Mouse (Mus musculus) ES-Bruce4 (cell line): ENCODE results near the gene Chrna4. TPM values are rescaled to one million over a fixed set of nuclear protein-coding genes. Genes with fewer than 3 reads are reported as not detected.

Source experiments
- H3K27ac ChIP-seq: 2 replicates; pipeline ENCODE4 v1.5.1; 2012; ENCODE audit warnings: low read length, inconsistent platforms; ENCODE audit not compliant: insufficient read depth
- H3K27me3 ChIP-seq: 2 replicates; pipeline ENCODE4 v1.6.1; 2012; ENCODE audit warnings: mild to moderate bottlenecking, low read length, inconsistent platforms; ENCODE audit not compliant: control insufficient read depth, poor library complexity, insufficient read depth, severe bottlenecking
- H3K36me3 ChIP-seq: 2 replicates; pipeline ENCODE4 v1.6.1; 2012; ENCODE audit warnings: inconsistent platforms, mild to moderate bottlenecking, low read length, moderate library complexity; ENCODE audit not compliant: control insufficient read depth, poor library complexity, insufficient read depth, severe bottlenecking
- H3K4me1 ChIP-seq: one replicate; pipeline ENCODE4 v1.8.1; 2011; ENCODE audit warnings: low read length; ENCODE audit not compliant: control insufficient read depth, insufficient read depth
- H3K4me3 ChIP-seq: 2 replicates; pipeline ENCODE4 v1.5.1; 2011; ENCODE audit warnings: low read depth, mild to moderate bottlenecking, low read length
- H3K9ac ChIP-seq: 2 replicates; pipeline ENCODE4 v1.6.1; 2012; ENCODE audit warnings: low read depth, mild to moderate bottlenecking, inconsistent platforms; ENCODE audit not compliant: poor library complexity, severe bottlenecking
- H3K9me3 ChIP-seq: replicated peaks from 2 replicates; pipeline ENCODE4 v1.6.1; 2012; ENCODE audit warnings: mild to moderate bottlenecking, low read length, inconsistent platforms; ENCODE audit not compliant: control insufficient read depth, poor library complexity, insufficient read depth, severe bottlenecking
- CTCF ChIP-seq: IDR thresholded peaks from one replicate; pipeline ENCODE4 v1.8.1; 2011; ENCODE audit warnings: low read depth, low read length
- EP300 ChIP-seq: IDR thresholded peaks from 2 replicates; pipeline ENCODE4 v1.6.1; 2011; ENCODE audit warnings: low read depth, low read length; ENCODE audit not compliant: insufficient read depth
- POLR2A ChIP-seq: IDR thresholded peaks from one replicate; pipeline ENCODE4 v1.8.1; 2011; ENCODE audit warnings: low read length; ENCODE audit not compliant: insufficient read depth
- polyA plus RNA-seq: library from polyadenylated mRNA; stranded (reverse); fragments of >200 nt; gene quantifications from 2 replicates; pipeline ENCODE4 v1.2.4, GENCODE M21; 2011; ENCODE audit warnings: low read depth; ENCODE audit not compliant: missing spikeins, insufficient read depth, insufficient read length

Gene Chrna4
- polyA plus RNA-seq, 1 experiment, result 1.0 TPM

DNA sequence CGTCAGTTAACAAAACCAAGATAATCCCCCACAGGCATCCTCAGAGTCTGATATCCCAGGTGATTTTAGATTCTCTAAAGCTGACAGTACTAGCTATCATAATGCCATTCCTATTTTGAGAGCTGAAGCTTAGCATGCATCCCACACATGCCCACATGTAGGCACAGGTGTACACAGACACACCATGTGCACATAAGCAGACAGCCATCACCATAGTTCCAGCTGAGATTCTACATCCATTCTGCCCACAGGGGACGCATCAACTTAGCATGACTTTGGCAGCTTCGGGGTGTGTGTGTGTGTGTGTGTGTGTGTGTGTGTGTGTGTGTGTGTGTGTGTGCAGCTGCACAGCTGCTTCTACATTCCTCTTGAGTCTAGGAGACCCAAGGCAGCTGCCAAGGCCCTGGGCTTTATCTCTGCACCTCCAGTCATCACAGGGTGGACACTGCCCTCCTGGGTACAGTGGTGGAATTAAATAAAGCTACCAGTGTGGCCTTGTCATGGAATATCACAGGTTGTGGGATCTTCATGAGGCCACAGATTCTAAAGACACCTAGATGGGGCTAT lies 54.9 kb downstream of the Chrna4 start:
- no peak overlapping the region for H3K27ac ChIP-seq
- no peak overlapping the region for H3K9ac ChIP-seq
- H3K36me3 ChIP-seq, result no peaks in the 10 kb centered on the region
- peaks cover 7% of the 10 kb centered on the region for H3K4me1 ChIP-seq
- H3K27me3 ChIP-seq, result no peaks in the 10 kb centered on the region
- no peak for TF ChIP-seq POLR2A
- TF ChIP-seq CTCF, result no peak
- no peak for TF ChIP-seq EP300
- H3K4me3 ChIP-seq, result no peak overlapping the region
- no peaks in the 10 kb centered on the region for H3K9me3 ChIP-seq

DNA sequence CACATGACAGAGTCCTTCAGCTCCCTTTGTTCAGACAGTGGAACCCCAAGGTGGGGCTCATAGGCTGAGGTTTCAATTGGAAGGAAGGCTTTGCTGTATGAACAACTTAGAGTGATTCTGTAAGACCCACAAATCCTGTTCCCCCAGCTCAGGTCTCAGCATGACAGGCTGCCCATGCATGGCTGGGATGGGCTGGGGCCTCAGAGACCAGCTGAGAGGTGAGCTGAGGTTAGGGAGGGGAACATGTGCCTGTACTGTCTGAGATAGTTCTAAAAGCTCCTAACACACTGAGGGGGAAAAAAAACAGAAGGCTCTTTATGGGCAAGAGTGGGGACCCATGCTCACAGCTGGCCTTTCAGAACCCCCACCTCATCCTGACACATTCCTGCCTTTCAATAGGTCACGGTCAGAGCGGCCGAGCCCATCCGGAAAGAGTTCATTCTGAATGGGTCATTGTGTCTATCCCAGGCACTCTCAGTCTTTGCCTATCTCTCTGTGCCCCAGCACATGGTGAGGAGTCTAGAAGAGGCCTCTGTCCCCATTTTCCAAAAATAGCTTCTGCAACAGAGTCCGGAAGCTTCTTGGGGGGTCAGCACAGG lies 55.8 kb downstream of the Chrna4 start:
- no peaks in the 10 kb centered on the region for H3K9me3 ChIP-seq
- no peaks in the 10 kb centered on the region for H3K27me3 ChIP-seq
- no peak overlapping the region for H3K27ac ChIP-seq
- H3K36me3 ChIP-seq, result no peaks in the 10 kb centered on the region
- H3K4me3 ChIP-seq, result no peak overlapping the region
- TF ChIP-seq CTCF (no peak), POLR2A (no peak), EP300 (no peak)
- H3K9ac ChIP-seq, result no peak overlapping the region
- peaks cover 7% of the 10 kb centered on the region for H3K4me1 ChIP-seq

GRCm38 (mm10) chr2:180987001-180987400 lies 56.3 kb downstream of the Chrna4 start:
- TF ChIP-seq POLR2A (no peak), CTCF (no peak), EP300 (no peak)
- Histone ChIP-seq H3K9me3 (no peaks in the 10 kb centered on the region), H3K27ac (no peak overlapping the region), H3K4me1 (peaks cover 7% of the 10 kb centered on the region), H3K27me3 (no peaks in the 10 kb centered on the region), H3K9ac (no peak overlapping the region), H3K4me3 (no peak overlapping the region), H3K36me3 (no peaks in the 10 kb centered on the region)

DNA sequence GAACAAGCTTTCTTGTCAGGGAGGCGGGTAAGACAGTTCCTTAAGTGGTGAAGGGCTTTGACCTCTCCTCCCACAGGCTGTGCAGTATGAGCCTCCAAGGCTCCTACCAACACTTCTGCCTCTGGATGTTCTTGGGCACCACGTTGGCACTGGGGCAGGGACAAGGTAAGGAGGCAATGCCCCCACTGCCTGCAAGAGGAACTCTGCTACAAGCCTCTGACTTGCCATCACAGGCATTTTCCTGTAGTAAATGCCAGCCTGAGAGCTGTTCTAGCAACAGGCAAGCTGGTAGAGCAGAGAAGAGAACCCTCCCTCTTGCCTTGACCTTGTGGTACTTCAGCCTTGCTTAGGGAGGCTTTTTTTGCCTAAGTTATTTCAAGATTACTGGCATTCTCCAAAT lies 56.9 kb downstream of the Chrna4 start, which contains the start of gene Col20a1:
Col20a1 (plus strand) TSS at position 87 of the 400 bp plus-strand sequence.
- no peak within 1 kb of the TSS for H3K4me3 ChIP-seq
- peaks cover 7% of the 10 kb centered on the region for H3K4me1 ChIP-seq
- H3K36me3 ChIP-seq, result no peaks in the 10 kb centered on the region
- no peaks in the 10 kb centered on the region for H3K9me3 ChIP-seq
- H3K9ac ChIP-seq, result no peak within 1 kb of the TSS
- no peaks in the 10 kb centered on the region for H3K27me3 ChIP-seq
- no peak within 1 kb of the TSS for H3K27ac ChIP-seq
- TF ChIP-seq EP300 (no peak), POLR2A (no peak), CTCF (no peak)

- Histone ChIP-seq H3K9ac (no peak overlapping the region), H3K27me3 (no peaks in the 10 kb centered on the region), H3K27ac (no peak overlapping the region), H3K4me3 (no peak overlapping the region), H3K9me3 (no peaks in the 10 kb centered on the region), H3K4me1 (peaks cover 7% of the 10 kb centered on the region), H3K36me3 (no peaks in the 10 kb centered on the region)
- TF ChIP-seq POLR2A (no peak), EP300 (no peak), CTCF (no peak)
These were observed 57.7 kb downstream of the Chrna4 start for GRCm38 (mm10) chr2:180985635-180986034.

GRCm38 (mm10) chr2:180981133-180981532 lies 62.2 kb downstream of the Chrna4 start:
- no peak overlapping the region for H3K27ac ChIP-seq
- no peaks in the 10 kb centered on the region for H3K9me3 ChIP-seq
- H3K9ac ChIP-seq, result no peak overlapping the region
- H3K36me3 ChIP-seq, result peaks cover 14% of the 10 kb centered on the region; the same call in 1 of the 2 replicates
- no peaks in the 10 kb centered on the region for H3K27me3 ChIP-seq
- H3K4me1 ChIP-seq, result peaks cover 4% of the 10 kb centered on the region
- TF ChIP-seq EP300, result no peak
- no peak for TF ChIP-seq POLR2A
- no peak for TF ChIP-seq CTCF
- H3K4me3 ChIP-seq, result no peak overlapping the region

Other genes with a start within 250 kb of the Chrna4 start
- 103 and 112 TPM in 2 replicates for gene Ythdf1, start 122.6 kb downstream of the Chrna4 start, polyA plus RNA-seq
- 0.56 and 0.85 TPM in 2 replicates for gene Birc7, start 114.5 kb downstream of the Chrna4 start, polyA plus RNA-seq
- gene Nkain4, start 88.8 kb downstream of the Chrna4 start, polyA plus RNA-seq, result 7.0 and 9.1 TPM in 2 replicates
- 36.4 and 37.2 TPM in 2 replicates for gene Arfgap1, start 76.3 kb downstream of the Chrna4 start, polyA plus RNA-seq
- 0.79 and 1.3 TPM in 2 replicates for gene Col20a1, start 57.0 kb downstream of the Chrna4 start, polyA plus RNA-seq
- 0.76 and 1.0 TPM in 2 replicates for gene Kcnq2, start 91.8 kb upstream of the Chrna4 start, polyA plus RNA-seq
- gene Eef1a2, start 113.5 kb upstream of the Chrna4 start, polyA plus RNA-seq, result 0.43 TPM in 1 of 2 replicates, not detected in the other
- 56.0 and 67.7 TPM in 2 replicates for gene Ppdpf, start 143.7 kb upstream of the Chrna4 start, polyA plus RNA-seq
- not detected in 2 replicates for gene Ptk6, start 159.2 kb upstream of the Chrna4 start, polyA plus RNA-seq
- gene Srms, start 169.6 kb upstream of the Chrna4 start, polyA plus RNA-seq, result not detected in 2 replicates
- gene Fndc11, start 176.5 kb upstream of the Chrna4 start, polyA plus RNA-seq, result not detected in 2 replicates
- gene Helz2, start 198.5 kb upstream of the Chrna4 start, polyA plus RNA-seq, result 1.4 and 1.5 TPM in 2 replicates
- gene Gmeb2, start 244.5 kb upstream of the Chrna4 start, polyA plus RNA-seq, result 16.4 and 16.7 TPM in 2 replicates